Mouse (Mus musculus): ENCODE measurements at regions not wholly inside any gene's neighbourhood (a gene's known extent, or its start where the extent isn't known, plus 50 kb on each side); places are given as distances from the start of the nearest gene placed in this dataset.

- no peak for ATAC-seq (replicated peaks; ENCODE audit: low FRiP score, low TSS enrichment, poor library complexity, severe bottlenecking)
Observed at GRCm38 (mm10) chr4:34105251-34105650, 55.3 kb upstream of the Spaca1 start.

- no peak for ATAC-seq (replicated peaks; ENCODE audit: low FRiP score, low TSS enrichment, poor library complexity, severe bottlenecking)
Observed at GRCm38 (mm10) chr4:34114323-34114722, 64.3 kb upstream of the Spaca1 start.

GRCm38 (mm10) chr4:34117086-34117485, 67.1 kb upstream of the Spaca1 start:
- ATAC-seq (replicated peaks; ENCODE audit: low FRiP score, low TSS enrichment, poor library complexity, severe bottlenecking), result no peak

- ATAC-seq (replicated peaks; ENCODE audit: low FRiP score, low TSS enrichment, poor library complexity, severe bottlenecking), result no peak
Observed at GRCm38 (mm10) chr4:34122959-34123520, 73.0 kb upstream of the Spaca1 start.

- ATAC-seq (replicated peaks; ENCODE audit: low FRiP score, low TSS enrichment, poor library complexity, severe bottlenecking), result no peak
Observed at GRCm38 (mm10) chr4:34128224-34128623, 78.2 kb upstream of the Spaca1 start.

- no peak for ATAC-seq (replicated peaks; ENCODE audit: low FRiP score, low TSS enrichment, poor library complexity, severe bottlenecking)
Observed at GRCm38 (mm10) chr4:34146133-34146867, 96.3 kb upstream of the Spaca1 start.

GRCm38 (mm10) chr4:34148956-34149739, 99.2 kb upstream of the Spaca1 start:
- ATAC-seq (replicated peaks; ENCODE audit: low FRiP score, low TSS enrichment, poor library complexity, severe bottlenecking), result no peak

GRCm38 (mm10) chr4:34151605-34152347, 101.8 kb upstream of the Spaca1 start:
- no peak for ATAC-seq (replicated peaks; ENCODE audit: low FRiP score, low TSS enrichment, poor library complexity, severe bottlenecking)

- ATAC-seq (replicated peaks; ENCODE audit: low FRiP score, low TSS enrichment, poor library complexity, severe bottlenecking), result no peak
Observed at GRCm38 (mm10) chr4:34155501-34155900, 105.5 kb upstream of the Spaca1 start.

- ATAC-seq (replicated peaks; ENCODE audit: low FRiP score, low TSS enrichment, poor library complexity, severe bottlenecking), result no peak
Observed at GRCm38 (mm10) chr4:34157818-34158511, 108.0 kb upstream of the Spaca1 start.

GRCm38 (mm10) chr4:34171265-34171862, 121.4 kb upstream of the Spaca1 start:
- no peak for ATAC-seq (replicated peaks; ENCODE audit: low FRiP score, low TSS enrichment, poor library complexity, severe bottlenecking)

GRCm38 (mm10) chr4:34172000-34172399, 122.0 kb upstream of the Spaca1 start:
- ATAC-seq (replicated peaks; ENCODE audit: low FRiP score, low TSS enrichment, poor library complexity, severe bottlenecking), result 0 out of 2 replicates have a peak, but pooled peaks have one; percentile 44

- no peak for ATAC-seq (replicated peaks; ENCODE audit: low FRiP score, low TSS enrichment, poor library complexity, severe bottlenecking)
Observed at GRCm38 (mm10) chr4:34177421-34177820, 127.4 kb upstream of the Spaca1 start.

GRCm38 (mm10) chr4:34186522-34186921, 136.5 kb upstream of the Spaca1 start:
- ATAC-seq (replicated peaks; ENCODE audit: low FRiP score, low TSS enrichment, poor library complexity, severe bottlenecking), result no peak

GRCm38 (mm10) chr4:34203193-34203848, 153.3 kb upstream of the Spaca1 start:
- ATAC-seq (replicated peaks; ENCODE audit: low FRiP score, low TSS enrichment, poor library complexity, severe bottlenecking), result no peak

- no peak for ATAC-seq (replicated peaks; ENCODE audit: low FRiP score, low TSS enrichment, poor library complexity, severe bottlenecking)
Observed at GRCm38 (mm10) chr4:34209179-34209896, 159.3 kb upstream of the Spaca1 start.

- ATAC-seq (replicated peaks; ENCODE audit: low FRiP score, low TSS enrichment, poor library complexity, severe bottlenecking), result no peak
Observed at GRCm38 (mm10) chr4:34213731-34214130, 163.7 kb upstream of the Spaca1 start.

GRCm38 (mm10) chr4:34214346-34214745, 164.4 kb upstream of the Spaca1 start:
- no peak for ATAC-seq (replicated peaks; ENCODE audit: low FRiP score, low TSS enrichment, poor library complexity, severe bottlenecking)

Data from megakaryocyte-erythroid progenitor cell, adult 5-6 weeks (primary cell).